Mouse (Mus musculus): Measurements from ENCODE around the gene Olfr224.
"Not testable (repeated sequence)": the region's sequence is repeated elsewhere in the genome, so short reads cannot be mapped to it uniquely, and the experiment has no call there.

Gene Olfr224

DNA sequence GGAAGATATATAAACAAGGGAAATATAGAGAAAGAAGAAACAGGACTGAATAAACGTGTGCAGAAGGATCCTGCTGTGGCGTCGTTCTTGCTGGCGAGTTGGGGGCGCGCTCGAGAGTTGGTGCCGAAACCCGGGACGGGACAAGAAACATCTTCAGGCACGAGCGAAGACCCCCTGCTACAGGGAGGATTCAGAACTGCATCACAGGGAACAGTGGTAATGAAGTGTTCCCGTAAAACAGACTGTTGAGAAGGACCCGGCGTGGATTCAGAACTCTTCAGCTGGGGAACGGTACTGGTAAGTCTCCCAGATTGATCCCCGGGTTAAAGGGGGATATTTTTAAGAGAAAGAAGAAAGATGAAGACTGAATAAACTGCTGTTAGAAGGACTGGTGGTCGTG lies 51.4 kb downstream of the Olfr224 start:
- not testable (repeated sequence) for DNase-seq (ENCODE audit: low spot score)
